Mouse (Mus musculus) heart, adult 11 months (tissue): ENCODE data around the gene Gm32742.

Experiments
- DNase-seq: peaks from one replicate; pipeline ENCODE4 v3.0.0; 2022

Gm32742 gene

DNA sequence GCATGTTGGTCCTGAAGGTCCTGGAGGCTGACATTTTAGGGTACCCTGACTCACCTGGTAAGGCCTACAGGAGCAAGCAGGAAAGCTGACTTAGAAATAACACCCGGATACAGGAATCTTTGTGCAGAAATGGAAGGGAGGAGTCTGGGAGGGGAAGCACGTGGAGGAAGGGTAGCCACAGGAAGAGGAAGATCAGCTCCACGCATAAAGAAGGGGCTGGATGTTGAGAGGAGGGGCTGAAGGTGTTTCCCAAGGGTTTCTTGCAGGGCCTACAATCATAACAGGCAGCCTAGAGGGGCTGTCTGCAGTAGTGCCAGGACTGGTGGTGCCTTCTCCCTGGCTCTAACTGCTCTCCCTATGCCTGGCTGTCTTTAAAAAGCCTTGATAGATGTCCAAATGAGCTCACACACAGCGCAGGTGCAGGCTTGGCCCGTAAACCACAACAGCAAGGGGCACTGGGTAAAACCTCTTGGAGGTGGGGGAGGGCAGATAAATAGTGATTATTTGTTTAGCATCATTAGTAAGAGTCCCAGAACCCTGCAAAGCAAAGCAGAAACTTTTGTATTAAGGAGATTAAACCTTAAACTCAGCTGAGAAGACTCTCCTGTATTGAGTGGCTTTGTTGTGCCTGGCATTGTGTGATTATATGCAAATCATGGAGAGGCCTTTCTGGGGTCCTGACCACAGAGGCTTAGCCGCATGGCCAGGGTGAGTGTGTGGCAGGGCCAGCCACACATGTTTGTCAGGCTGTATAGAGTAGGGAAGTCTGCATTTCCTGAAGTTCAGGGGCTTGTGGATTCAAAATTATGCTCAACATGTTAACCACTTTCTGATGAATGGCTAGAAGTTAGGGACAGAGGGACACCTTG is at the start of gene Gm32742:
TSS of gene Gm32742 (minus strand) at position 206 of the 869 bp plus-strand sequence.
- DNase-seq = no peak

GRCm38 (mm10) chr9:51213729-51214237 is 48.5 kb upstream of the Gm32742 start:
- DNase-seq = no peak

- DNase-seq = peak; percentile 90
Measured at GRCm38 (mm10) chr9:51213023-51213728, 47.9 kb upstream of the Gm32742 start, which contains the start of gene Pou2af1. Pou2af1 (plus strand) TSS chr9:51213708.

DNA sequence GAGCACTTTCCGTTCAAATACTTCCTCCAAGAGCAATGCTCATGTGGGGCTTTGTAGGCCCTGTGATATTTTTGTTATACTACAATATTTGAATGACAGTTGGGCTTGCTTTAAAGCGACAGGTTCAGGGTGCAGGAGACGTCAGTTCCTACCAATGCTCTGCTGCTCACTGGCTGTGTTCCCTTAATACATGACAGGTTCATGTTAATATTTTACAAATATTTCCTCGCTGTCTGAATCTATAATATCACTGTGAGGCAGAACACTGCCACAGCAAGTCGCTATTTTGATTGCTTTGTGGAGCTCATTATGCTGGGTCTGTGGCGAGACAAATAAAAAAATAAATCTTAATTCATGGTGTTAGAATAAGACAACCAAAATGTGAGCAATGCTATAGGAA is 45.9 kb upstream of the Gm32742 start:
- peak; percentile 54 for DNase-seq

GRCm38 (mm10) chr9:51208974-51209332 is 43.6 kb upstream of the Gm32742 start:
- DNase-seq = peak; percentile 66

GRCm38 (mm10) chr9:51194790-51195189 is 29.5 kb upstream of the Gm32742 start:
- peak; percentile 48 for DNase-seq

DNA sequence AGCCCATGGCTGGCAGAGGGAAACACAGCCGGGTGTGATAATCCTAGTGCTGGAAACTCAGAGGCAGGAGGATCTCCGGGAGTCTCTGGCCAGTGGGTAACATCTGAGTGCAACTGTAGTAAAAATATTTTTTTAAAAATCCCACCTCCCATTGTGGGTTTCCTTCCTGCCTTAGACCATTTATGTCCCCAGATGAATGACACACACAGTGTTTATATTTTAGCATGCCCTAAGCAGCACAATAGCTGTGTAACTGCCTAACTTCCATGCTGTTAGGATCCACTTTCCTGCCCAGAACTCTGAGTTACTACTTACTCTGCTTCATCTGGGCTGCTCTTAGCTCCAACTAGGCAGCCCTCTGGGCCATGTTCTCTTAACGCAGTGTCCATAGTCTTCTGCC is 25.3 kb upstream of the Gm32742 start:
- DNase-seq = no peak

- no peak for DNase-seq
Measured at GRCm38 (mm10) chr9:51185871-51186270, 20.6 kb upstream of the Gm32742 start.

- DNase-seq = no peak
Measured at GRCm38 (mm10) chr9:51185386-51185785, 20.1 kb upstream of the Gm32742 start.

DNA sequence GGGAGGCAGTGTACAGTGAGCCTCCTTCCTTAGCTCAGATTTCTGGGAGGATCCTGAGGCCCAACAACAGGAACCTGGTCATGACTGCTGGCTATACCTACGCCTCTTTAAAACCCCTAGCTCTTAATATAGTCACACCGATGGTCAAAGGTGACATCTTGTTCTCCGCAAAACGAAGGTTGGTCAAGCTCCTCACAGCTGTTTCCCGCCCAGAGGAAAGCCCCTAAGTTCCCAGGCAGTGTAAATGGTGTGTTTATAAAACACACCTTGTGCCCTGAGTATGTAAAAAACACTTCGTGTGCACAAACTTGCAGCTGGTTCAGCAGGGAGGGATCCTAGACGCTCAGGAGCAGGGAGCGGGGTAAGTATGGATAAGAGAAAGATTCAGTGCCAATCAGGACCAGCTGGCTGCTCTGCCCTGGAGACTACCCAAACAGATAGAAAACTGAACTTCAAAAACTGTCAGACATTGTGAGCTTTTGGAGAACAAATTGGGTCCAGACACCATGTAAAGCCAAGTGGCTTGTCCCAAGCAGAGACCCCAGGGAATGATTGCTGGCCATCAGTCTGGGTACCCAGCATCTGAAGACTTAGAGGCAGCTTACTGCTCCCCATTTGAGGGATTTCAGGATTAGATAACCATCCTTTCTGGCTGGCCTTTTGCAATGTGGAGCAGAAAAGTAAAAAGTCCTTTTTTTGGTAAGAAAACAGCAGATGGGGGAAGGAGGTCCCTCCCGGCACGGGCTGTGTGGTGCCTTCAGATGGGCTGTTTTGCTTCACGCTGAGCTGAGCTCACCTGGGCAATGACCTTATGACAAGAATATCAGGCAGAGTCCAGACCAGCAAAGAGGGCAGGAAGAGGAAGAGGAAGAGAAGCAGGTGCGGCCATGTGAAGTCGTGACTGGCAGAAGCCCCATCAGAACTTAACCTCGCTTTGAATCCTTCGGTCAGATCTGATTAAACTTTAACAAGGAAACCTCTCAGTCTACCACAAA is 17.7 kb upstream of the Gm32742 start:
- DNase-seq = no peak

GRCm38 (mm10) chr9:51180621-51181020 is 15.3 kb upstream of the Gm32742 start:
- DNase-seq = peak; percentile 90

DNA sequence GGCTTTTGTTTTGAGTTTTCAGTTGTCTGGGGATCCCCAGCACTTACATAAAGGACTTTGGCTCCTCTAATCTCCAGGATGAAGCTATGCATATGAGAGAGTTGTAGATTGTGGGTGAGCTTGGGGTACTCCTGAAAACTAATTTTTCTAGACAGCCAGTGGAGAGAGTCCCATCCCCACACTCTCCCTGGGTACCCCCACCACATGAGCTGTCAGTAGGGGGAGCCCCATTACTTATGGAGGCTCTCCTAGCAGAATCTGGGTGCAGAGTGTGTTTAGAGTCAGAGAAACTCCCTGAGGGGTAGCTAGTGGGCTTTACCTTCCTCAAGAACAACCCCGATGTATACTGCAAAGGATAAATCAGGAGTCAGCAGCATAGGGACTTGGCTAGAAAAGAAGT is 13.0 kb upstream of the Gm32742 start:
- peak; percentile 67 for DNase-seq

DNA sequence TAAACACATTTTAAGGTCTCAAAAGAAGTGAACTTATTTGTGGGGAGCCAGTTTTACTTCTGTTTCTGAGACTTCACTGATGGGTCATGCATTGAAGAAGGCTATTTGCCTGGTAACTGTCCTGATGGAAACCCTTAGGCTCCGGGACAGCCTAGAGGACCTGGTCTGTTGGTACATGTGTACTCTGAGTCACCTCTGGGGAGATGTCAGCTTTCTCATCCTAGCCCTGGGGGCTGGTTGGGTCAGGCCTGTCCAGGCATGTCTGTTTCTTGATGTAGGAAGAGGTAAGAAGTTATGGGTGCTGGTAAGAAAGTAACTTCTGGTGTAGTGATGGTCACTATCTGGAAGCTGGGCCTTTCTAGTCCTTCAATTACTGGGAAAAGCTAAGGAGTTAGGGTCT is 10.4 kb upstream of the Gm32742 start:
- DNase-seq = peak; percentile 70

DNA sequence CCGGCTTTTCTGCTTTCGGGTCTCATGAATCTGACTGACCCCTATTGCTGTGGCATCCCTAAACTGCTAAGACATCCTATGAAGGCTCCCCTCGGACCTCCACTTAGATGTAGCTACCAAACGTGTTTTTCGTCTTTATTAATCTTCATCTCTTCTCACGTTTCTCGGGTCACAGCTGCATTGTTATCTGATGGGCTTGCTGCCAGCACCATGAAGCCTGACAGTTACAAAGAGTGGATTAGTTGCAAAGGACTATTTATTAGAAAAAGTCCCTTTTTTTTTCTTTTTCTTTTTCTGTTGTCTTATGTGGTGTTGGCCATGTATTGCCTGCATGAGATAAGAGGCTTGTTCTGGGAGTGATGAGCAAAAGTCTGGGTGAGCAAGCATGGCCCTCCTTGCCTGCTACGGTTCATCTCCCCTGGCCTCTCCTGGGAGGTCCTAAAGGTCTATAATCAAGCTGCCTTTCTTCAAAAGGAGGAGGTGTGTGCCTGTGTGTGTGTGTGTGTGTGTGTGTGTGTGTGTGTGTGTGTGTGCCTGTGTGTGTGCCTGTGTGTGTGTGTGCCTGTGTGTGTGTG is 9.7 kb upstream of the Gm32742 start:
- DNase-seq = no peak

- no peak for DNase-seq
Measured at GRCm38 (mm10) chr9:51170298-51170697, 5.0 kb upstream of the Gm32742 start.

DNA sequence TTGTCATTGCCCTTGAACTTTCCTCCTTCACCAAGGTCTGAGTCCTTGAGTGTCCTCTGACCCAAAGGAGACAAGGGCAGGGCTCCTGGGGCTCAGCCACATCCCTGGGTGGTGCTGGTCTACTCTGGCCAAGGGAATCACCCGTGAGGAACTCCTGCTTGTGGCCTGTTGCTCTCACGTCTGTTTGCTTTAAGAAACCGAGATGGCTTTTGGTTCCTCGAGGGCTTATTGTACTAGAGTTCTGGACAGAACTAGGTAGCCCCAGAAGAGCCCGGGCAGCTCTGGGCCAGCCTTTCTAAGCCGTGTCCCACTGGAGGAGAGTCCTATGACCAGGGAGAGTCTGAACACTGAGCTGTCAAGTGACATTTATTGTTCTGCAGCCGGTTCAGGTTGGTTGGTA is 3.8 kb upstream of the Gm32742 start:
- DNase-seq = no peak

GRCm38 (mm10) chr9:51168698-51169097 is 3.4 kb upstream of the Gm32742 start:
- DNase-seq = no peak

DNA sequence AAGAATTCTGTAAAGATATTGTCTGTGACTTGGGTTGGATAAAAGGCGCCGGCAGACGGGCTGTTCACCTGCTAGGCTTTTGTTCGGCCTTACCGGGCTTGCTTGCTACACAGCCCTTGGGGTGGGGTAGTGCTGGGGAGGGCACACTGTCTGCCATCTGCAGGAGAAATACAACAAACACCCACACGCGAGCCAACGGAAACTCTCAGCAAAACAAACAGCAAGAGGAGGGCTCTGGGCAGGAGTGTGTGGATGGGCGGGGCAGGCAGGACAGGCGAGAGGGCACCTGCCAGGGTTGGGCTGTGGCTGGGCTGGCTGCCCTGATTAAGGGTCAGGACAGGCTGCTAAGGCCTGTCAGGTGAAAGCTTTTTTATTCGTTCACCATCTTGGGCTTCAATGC is 2.6 kb upstream of the Gm32742 start:
- DNase-seq = no peak

DNA sequence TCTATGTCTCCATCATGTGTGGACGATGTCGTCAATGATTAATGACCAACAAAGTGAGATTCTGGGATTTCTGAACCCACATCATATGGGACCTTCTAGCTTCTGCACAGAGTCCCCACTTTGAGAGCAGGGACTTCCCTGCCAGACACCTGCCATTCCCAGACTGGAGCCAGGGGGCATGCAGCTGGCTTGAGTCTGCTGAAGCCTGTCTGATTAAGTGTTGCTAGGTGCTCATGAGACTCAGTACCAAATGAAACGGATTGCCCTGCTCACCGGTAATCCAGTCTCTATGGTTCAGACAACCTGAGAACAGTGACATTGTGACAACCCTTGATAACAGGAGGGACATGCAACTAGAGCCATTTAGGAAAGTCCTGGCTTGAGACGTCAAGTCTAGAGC is 1.3 kb downstream of the Gm32742 start:
- DNase-seq = no peak

DNA sequence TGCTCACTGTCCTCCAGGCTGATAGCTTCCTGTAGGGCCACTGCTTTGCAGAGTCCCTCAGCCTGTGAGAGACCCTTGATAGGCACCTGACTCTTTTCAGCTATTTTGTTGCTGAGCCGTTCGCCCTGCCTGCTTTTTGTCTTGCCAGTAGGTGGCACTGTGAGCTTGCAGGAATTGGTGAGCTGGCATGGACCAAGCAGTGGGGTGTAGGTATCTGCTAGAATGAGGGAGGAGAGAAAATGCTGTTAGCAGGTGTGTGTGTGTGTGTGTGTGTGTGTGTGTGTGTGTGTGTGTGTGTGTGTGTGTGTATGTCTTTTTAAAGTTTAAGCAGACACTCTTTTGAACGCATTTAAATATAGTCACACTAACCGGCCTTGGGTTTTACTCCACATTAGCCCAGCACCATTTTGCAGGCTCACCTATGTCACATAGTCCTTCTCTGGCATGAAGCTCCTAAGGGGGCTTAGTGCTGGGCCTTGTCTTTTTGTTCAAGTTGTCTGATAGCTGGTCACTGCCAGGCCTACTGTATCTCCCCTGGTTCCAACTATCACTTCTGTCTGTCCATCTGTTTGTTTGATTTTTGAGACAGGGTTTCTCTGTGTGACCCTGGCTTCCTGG is 3.4 kb downstream of the Gm32742 start:
- peak; percentile 94 for DNase-seq

GRCm38 (mm10) chr9:51152079-51152752 is 13.1 kb downstream of the Gm32742 start:
- DNase-seq = no peak
